Mouse (Mus musculus) limb, embryonic 11.5 days (tissue): ENCODE data around the gene Grk5. TPM values are rescaled to one million over a fixed set of nuclear protein-coding genes. Genes with fewer than 3 reads are reported as not detected.
"Not testable (repeated sequence)": the region's sequence is repeated elsewhere in the genome, so short reads cannot be mapped to it uniquely, and the experiment has no call there.

ENCODE experiments used
- ATAC-seq: fragments of 200-750 bp; cut with Nextera tagmentation; 2 replicates; pipeline ENCODE4 v1.8.0; 2017; ENCODE audit warnings: low read depth; ENCODE audit not compliant: insufficient number of reproducible peaks, low FRiP score, low TSS enrichment
- DNase-seq: peaks from one replicate; pipeline ENCODE4 v3.0.0-alpha.2; 2015; ENCODE audit warnings: low spot score
- H3K27ac ChIP-seq: fragments of 300-500 bp; sonication (generic); replicated peaks from 2 replicates; pipeline ENCODE4 v1.5.1; 2014; ENCODE audit warnings: low read depth, mild to moderate bottlenecking, low read length
- H3K27me3 ChIP-seq: fragments of 300-500 bp; sonication (generic); 2 replicates; pipeline ENCODE4 v1.6.1; 2014; ENCODE audit warnings: mild to moderate bottlenecking, low read length, mixed read lengths; ENCODE audit not compliant: control insufficient read depth, insufficient read depth
- H3K36me3 ChIP-seq: fragments of 300-500 bp; sonication (generic); 2 replicates; pipeline ENCODE4 v1.6.1; 2014; ENCODE audit warnings: mild to moderate bottlenecking, low read length, moderate library complexity, mixed read lengths; ENCODE audit not compliant: control insufficient read depth, insufficient read depth
- H3K4me1 ChIP-seq: fragments of 300-500 bp; sonication (generic); 2 replicates; pipeline ENCODE4 v1.6.1; 2014; ENCODE audit warnings: low read length, mixed read lengths; ENCODE audit not compliant: control insufficient read depth, insufficient read depth
- H3K4me2 ChIP-seq: fragments of 300-500 bp; sonication (generic); 2 replicates; pipeline ENCODE4 v1.6.1; 2014; ENCODE audit warnings: low read depth, mild to moderate bottlenecking, moderate library complexity; ENCODE audit not compliant: severe bottlenecking
- H3K4me3 ChIP-seq: fragments of 300-500 bp; sonication (generic); 2 replicates; pipeline ENCODE4 v1.5.1; 2014; ENCODE audit warnings: low read depth, low read length
- H3K9ac ChIP-seq: fragments of 300-500 bp; sonication (generic); 2 replicates; pipeline ENCODE4 v1.6.1; 2014; ENCODE audit warnings: mild to moderate bottlenecking, low read length
- H3K9me3 ChIP-seq: fragments of 300-500 bp; sonication (generic); 2 replicates; pipeline ENCODE4 v1.6.1; 2016; ENCODE audit warnings: low read length; ENCODE audit not compliant: control insufficient read depth
- WGBS: fragments of 180-500 bp; shearing (Covaris S2); extraction: QIAGEN DNeasy Blood & Tissue Kit; methylation state at CpG from one replicate; pipeline ENCODE4 v1.1.7; 2014; 5-methylcytosine and 5-hydroxymethylcytosine counted together
- polyA plus RNA-seq: library from polyadenylated mRNA; unstranded; fragments of >200 nt; fragmentation: Nextera tagmentation; extraction: Ambion mirVana; gene quantifications from 2 replicates; pipeline ENCODE4 v1.2.1, GENCODE M21; 2014

Gene Grk5
- polyA plus RNA-seq, 1 experiment from 2014 or later: 2.0 TPM

DNA sequence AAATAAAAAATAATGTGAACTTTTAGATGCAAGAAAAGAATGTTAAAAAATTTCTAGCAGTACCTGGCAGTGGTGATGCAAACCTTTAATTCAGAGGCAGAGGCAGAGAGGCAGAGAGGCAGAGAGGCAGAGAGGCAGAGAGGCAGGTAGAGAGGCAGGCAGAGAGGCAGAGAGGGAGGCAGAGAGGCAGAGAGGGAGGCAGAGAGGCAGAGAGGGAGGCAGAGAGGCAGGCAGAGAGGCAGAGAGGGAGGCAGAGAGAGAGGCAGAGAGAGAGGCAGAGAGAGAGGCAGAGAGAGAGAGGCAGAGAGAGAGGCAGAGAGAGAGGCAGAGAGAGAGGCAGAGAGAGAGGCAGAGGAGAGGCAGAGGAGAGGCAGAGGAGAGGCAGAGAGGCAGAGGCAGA, 35.0 kb downstream of the Grk5 start:
- not testable (repeated sequence) for H3K4me3 ChIP-seq, DNase-seq, H3K27me3 ChIP-seq, H3K9me3 ChIP-seq, ATAC-seq, H3K36me3 ChIP-seq, H3K4me2 ChIP-seq, H3K4me1 ChIP-seq, H3K27ac ChIP-seq, H3K9ac ChIP-seq

DNA sequence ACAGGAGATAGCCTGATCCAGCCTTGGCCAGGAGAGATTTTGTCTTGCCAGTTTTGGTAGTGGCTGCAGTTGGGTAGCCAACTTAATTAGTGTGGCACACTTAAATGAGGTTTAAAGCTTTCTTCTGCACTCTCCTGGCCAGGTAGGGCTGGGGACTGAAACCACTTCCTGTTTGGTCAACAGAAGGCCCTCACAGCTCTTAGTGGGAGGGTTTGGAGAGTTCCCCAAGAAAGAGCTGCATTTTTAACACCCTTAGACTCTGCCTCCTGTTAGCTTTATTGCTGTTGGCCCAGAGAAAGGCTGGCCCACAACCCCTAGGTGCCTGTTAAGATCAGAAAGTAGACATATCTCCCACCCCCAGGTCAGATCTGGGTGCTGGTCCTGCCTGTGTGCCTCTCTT, 45.5 kb downstream of the Grk5 start:
- Histone ChIP-seq H3K27me3 (no peaks in the 10 kb centered on the region), H3K27ac (no peak overlapping the region), H3K4me2 (no peak overlapping the region), H3K36me3 (no peaks in the 10 kb centered on the region), H3K9me3 (no peaks in the 10 kb centered on the region), H3K9ac (no peak overlapping the region), H3K4me3 (no peak overlapping the region), H3K4me1 (no peaks in the 10 kb centered on the region)
- ATAC-seq: no peak
- no peak for DNase-seq

GRCm38 (mm10) chr19:60939954-60940379, 50.4 kb downstream of the Grk5 start:
- no peaks in the 10 kb centered on the region for H3K9me3 ChIP-seq
- no peak for DNase-seq
- H3K4me2 ChIP-seq: no peak overlapping the region
- H3K27me3 ChIP-seq: no peaks in the 10 kb centered on the region
- ATAC-seq: no peak
- no peak overlapping the region for H3K9ac ChIP-seq
- H3K4me3 ChIP-seq: no peak overlapping the region
- no peaks in the 10 kb centered on the region for H3K36me3 ChIP-seq
- no peaks in the 10 kb centered on the region for H3K4me1 ChIP-seq
- WGBS: 83% methylated on average over 1 of the region's 1 CpGs
- H3K27ac ChIP-seq: no peak overlapping the region

- Histone ChIP-seq H3K9ac (no peak overlapping the region), H3K4me1 (no peaks in the 10 kb centered on the region), H3K9me3 (no peaks in the 10 kb centered on the region), H3K27ac (no peak overlapping the region), H3K4me2 (no peak overlapping the region), H3K27me3 (no peaks in the 10 kb centered on the region), H3K4me3 (no peak overlapping the region), H3K36me3 (no peaks in the 10 kb centered on the region)
- no peak for DNase-seq
- ATAC-seq: no peak
- 100% methylated on average over 1 of the region's 1 CpGs for WGBS
These were observed 51.3 kb downstream of the Grk5 start for GRCm38 (mm10) chr19:60940866-60941265.

GRCm38 (mm10) chr19:60945801-60946311, 56.3 kb downstream of the Grk5 start:
- DNase-seq: no peak
- ATAC-seq: no peak
- H3K4me1 ChIP-seq: peaks cover 3% of the 10 kb centered on the region; the same call in 1 of the 2 replicates
- H3K27me3 ChIP-seq: no peaks in the 10 kb centered on the region
- no peak overlapping the region for H3K4me2 ChIP-seq
- H3K9me3 ChIP-seq: no peaks in the 10 kb centered on the region
- no peak overlapping the region for H3K27ac ChIP-seq
- H3K4me3 ChIP-seq: no peak overlapping the region
- H3K36me3 ChIP-seq: no peaks in the 10 kb centered on the region
- WGBS: 64% methylated on average over 3 of the region's 3 CpGs
- no peak overlapping the region for H3K9ac ChIP-seq

DNA sequence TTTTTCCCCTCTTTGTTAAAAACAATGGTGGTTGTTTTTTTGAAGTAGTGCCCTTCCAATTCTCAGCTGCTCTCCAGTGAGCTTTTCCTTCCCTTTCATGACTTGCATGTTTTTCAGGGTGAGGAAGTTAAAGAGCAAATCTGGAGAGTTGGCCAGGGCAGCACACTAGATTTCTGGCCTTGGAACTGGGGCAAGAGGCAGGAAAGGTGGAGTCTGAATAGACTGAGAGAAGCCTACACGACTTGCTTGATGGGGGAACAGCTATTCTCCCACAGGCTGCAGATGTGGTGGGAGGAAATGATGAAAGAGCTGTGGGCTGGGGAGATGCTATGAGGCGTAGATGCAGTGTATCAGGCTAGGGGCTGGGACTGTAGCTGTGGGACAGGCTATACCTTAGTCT, 57.1 kb downstream of the Grk5 start:
- 73% methylated on average over 2 of the region's 2 CpGs for WGBS
- Histone ChIP-seq H3K27me3 (no peaks in the 10 kb centered on the region), H3K4me1 (peaks cover 3% of the 10 kb centered on the region; the same call in 1 of the 2 replicates), H3K9me3 (no peaks in the 10 kb centered on the region), H3K4me3 (no peak overlapping the region), H3K4me2 (no peak overlapping the region), H3K9ac (no peak overlapping the region), H3K36me3 (no peaks in the 10 kb centered on the region), H3K27ac (no peak overlapping the region)
- ATAC-seq (no peak), DNase-seq (no peak)

- Histone ChIP-seq H3K4me1 (peaks cover 5% of the 10 kb centered on the region; the same call in 1 of the 2 replicates), H3K4me3 (no peak overlapping the region), H3K9ac (no peak overlapping the region), H3K9me3 (no peaks in the 10 kb centered on the region), H3K27me3 (no peaks in the 10 kb centered on the region), H3K36me3 (no peaks in the 10 kb centered on the region), H3K4me2 (no peak overlapping the region), H3K27ac (no peak overlapping the region)
- 18% methylated on average over 1 of the region's 1 CpGs for WGBS
- DNase-seq (no peak), ATAC-seq (no peak)
These were observed 59.4 kb downstream of the Grk5 start for GRCm38 (mm10) chr19:60948996-60949395.

- Histone ChIP-seq H3K27ac (no peak overlapping the region), H3K27me3 (no peaks in the 10 kb centered on the region), H3K9me3 (no peaks in the 10 kb centered on the region), H3K36me3 (no peaks in the 10 kb centered on the region), H3K4me2 (no peak overlapping the region), H3K4me1 (peaks cover 5% of the 10 kb centered on the region; the same call in 1 of the 2 replicates), H3K9ac (no peak overlapping the region), H3K4me3 (no peak overlapping the region)
- WGBS: 89% methylated on average over 7 of the region's 7 CpGs
- ATAC-seq (no peak), DNase-seq (no peak)
These were observed 60.7 kb downstream of the Grk5 start for GRCm38 (mm10) chr19:60950056-60950869.
